Mouse (Mus musculus): ENCODE data around the gene Uncx. TPM values are rescaled to one million over a fixed set of nuclear protein-coding genes. Genes with fewer than 3 reads are reported as not detected.

Gene Uncx
- polyA plus RNA-seq, 1 experiment from 2014 or later = 61.1 TPM

GRCm38 (mm10) chr5:139521987-139522386, 21.3 kb upstream of the Uncx start:
- H3K27ac ChIP-seq = no peak overlapping the region
- no peaks in the 10 kb centered on the region for H3K9me3 ChIP-seq
- H3K4me1 ChIP-seq (replicated peaks) = 0 out of 2 replicates have a peak, but pooled peaks cover 6% of the 10 kb centered on the region

GRCm38 (mm10) chr5:139528851-139529250, 14.4 kb upstream of the Uncx start:
- DNase-seq (ENCODE audit: low spot score) = no peak
- Histone ChIP-seq H3K27me3 (ENCODE audit: insufficient read depth, poor library complexity, severe bottlenecking) (peaks cover 98% of the 10 kb centered on the region), H3K9me3 (no peaks in the 10 kb centered on the region), H3K4me3 (no peak overlapping the region), H3K27ac (no peak overlapping the region), H3K4me1 (replicated peaks) (no peaks in the 10 kb centered on the region), H3K36me3 (no peaks in the 10 kb centered on the region)
- 79% methylated on average over 7 of the region's 7 CpGs for WGBS

More at GRCm38 (mm10) chr5:139521987-139522386, 21.3 kb upstream of the Uncx start:
- WGBS = 67% methylated on average over 10 of the region's 10 CpGs
- Histone ChIP-seq H3K4me3 (no peak overlapping the region), H3K36me3 (no peaks in the 10 kb centered on the region), H3K27me3 (ENCODE audit: insufficient read depth, poor library complexity, severe bottlenecking) (peaks cover 75% of the 10 kb centered on the region)
- peak; percentile 26 for DNase-seq (ENCODE audit: low spot score)

GRCm38 (mm10) chr5:139535386-139535919, 7.8 kb upstream of the Uncx start:
- Histone ChIP-seq H3K9me3 (no peaks in the 10 kb centered on the region), H3K4me1 (replicated peaks) (peaks cover 39% of the 10 kb centered on the region), H3K4me3 (peak overlapping the region; percentile 30), H3K27me3 (ENCODE audit: insufficient read depth, poor library complexity, severe bottlenecking) (peaks cover 98% of the 10 kb centered on the region), H3K27ac (peak overlapping the region; percentile 78), H3K36me3 (no peaks in the 10 kb centered on the region)
- WGBS = under 1% methylated on average over 34 of the region's 34 CpGs
- peak; percentile 87 for DNase-seq (ENCODE audit: low spot score)

GRCm38 (mm10) chr5:139536211-139536910, 6.9 kb upstream of the Uncx start:
- H3K4me1 ChIP-seq (replicated peaks) = peaks cover 48% of the 10 kb centered on the region
- WGBS = 1% methylated on average over 26 of the region's 26 CpGs
- H3K27ac ChIP-seq = peak overlapping the region; percentile 78

DNA sequence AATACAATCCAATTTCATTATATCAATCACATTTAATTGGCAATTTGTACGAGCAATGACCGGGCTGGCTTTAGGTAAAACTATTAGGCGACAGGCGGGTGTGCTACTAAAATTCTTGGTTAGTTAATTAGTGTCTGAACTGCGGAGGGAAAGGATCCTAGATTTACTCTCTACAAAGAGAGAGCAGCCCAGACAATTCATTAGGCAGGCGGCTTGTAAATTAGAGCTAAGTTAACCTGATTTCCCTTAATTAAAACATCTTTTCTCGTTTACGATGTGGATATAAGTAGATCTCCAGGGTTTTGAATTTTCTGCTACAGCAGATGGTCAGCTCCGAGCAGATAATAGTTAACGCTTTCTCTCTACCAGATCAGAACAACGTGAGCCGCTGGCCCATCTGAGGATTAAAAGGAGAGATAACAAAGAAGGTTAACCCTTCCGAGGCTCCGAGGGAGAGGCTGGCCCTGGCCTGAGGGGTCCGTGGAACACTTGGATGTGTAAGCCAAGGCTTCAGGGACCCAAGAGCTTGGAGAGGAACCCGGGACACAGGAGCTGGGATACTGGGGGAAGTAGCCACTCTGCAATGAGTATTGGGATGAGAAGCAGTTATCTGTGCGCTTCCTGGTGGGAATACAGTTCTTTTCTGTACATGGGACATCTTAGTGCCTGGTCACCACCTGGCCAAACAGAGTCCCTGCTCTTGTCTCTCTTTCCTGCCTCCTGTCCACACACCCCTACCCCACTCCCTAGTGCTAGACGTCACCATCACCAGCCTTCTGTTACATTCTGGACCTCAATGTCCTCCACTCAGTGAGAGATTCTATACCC, 6.2 kb upstream of the Uncx start:
- Histone ChIP-seq H3K4me1 (replicated peaks) (peaks cover 52% of the 10 kb centered on the region), H3K36me3 (no peaks in the 10 kb centered on the region), H3K27ac (peak overlapping the region; percentile 72), H3K9me3 (no peaks in the 10 kb centered on the region), H3K4me3 (no peak overlapping the region), H3K27me3 (ENCODE audit: insufficient read depth, poor library complexity, severe bottlenecking) (peaks cover 99% of the 10 kb centered on the region)
- WGBS = 3% methylated on average over 18 of the region's 18 CpGs
- peak; percentile 54 for DNase-seq (ENCODE audit: low spot score)

More at GRCm38 (mm10) chr5:139536211-139536910, 6.9 kb upstream of the Uncx start:
- Histone ChIP-seq H3K36me3 (no peaks in the 10 kb centered on the region), H3K27me3 (ENCODE audit: insufficient read depth, poor library complexity, severe bottlenecking) (peaks cover 99% of the 10 kb centered on the region), H3K4me3 (peak overlapping the region; percentile 30; the same call in 1 of the 2 replicates), H3K9me3 (no peaks in the 10 kb centered on the region)
- peak; percentile 83 for DNase-seq (ENCODE audit: low spot score)

DNA sequence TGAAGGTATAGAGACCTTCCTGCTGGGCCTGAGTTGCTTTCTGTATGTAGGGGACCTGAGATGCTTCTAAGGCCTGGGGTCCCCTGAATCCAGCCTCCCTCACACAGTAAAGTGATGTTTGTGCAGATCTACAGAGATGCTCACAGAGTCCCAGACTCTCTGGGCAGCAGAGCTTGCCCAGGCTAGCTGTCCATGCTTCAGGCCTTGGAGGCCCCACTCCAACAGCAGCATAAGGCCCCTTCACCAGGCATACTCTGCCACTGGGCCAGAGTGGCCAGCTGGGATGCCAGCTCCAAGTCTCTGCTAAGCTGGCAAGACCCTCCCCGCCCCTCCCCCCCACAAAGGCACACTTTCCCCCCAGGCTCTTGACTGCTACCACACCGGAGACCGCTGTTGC, 5.6 kb upstream of the Uncx start:
- H3K4me1 ChIP-seq (replicated peaks) = peaks cover 52% of the 10 kb centered on the region
- H3K27ac ChIP-seq = peak overlapping the region; percentile 72
- H3K9me3 ChIP-seq = no peaks in the 10 kb centered on the region
- peak; percentile 36 for DNase-seq (ENCODE audit: low spot score)
- H3K36me3 ChIP-seq = no peaks in the 10 kb centered on the region
- no peak overlapping the region for H3K4me3 ChIP-seq
- H3K27me3 ChIP-seq (ENCODE audit: insufficient read depth, poor library complexity, severe bottlenecking) = peaks cover 99% of the 10 kb centered on the region
- 2% methylated on average over 3 of the region's 3 CpGs for WGBS

GRCm38 (mm10) chr5:139541151-139542042, 1.9 kb upstream of the Uncx start:
- Histone ChIP-seq H3K9me3 (no peaks in the 10 kb centered on the region), H3K27ac (peak overlapping the region; percentile 35; the same call in 1 of the 2 replicates), H3K4me1 (replicated peaks) (peaks cover 58% of the 10 kb centered on the region), H3K4me3 (peak overlapping the region; percentile 26), H3K36me3 (no peaks in the 10 kb centered on the region), H3K27me3 (ENCODE audit: insufficient read depth, poor library complexity, severe bottlenecking) (peaks cover 100% of the 10 kb centered on the region)
- DNase-seq (ENCODE audit: low spot score) = peak; percentile 48
- WGBS = under 1% methylated on average over 44 of the region's 44 CpGs

GRCm38 (mm10) chr5:139542043-139542365, 1.3 kb upstream of the Uncx start:
- Histone ChIP-seq H3K36me3 (no peaks in the 10 kb centered on the region), H3K9me3 (no peaks in the 10 kb centered on the region), H3K4me3 (no peak overlapping the region), H3K4me1 (replicated peaks) (peaks cover 60% of the 10 kb centered on the region), H3K27me3 (ENCODE audit: insufficient read depth, poor library complexity, severe bottlenecking) (peaks cover 100% of the 10 kb centered on the region), H3K27ac (peak overlapping the region; percentile 35; the same call in 1 of the 2 replicates)
- peak; percentile 33 for DNase-seq (ENCODE audit: low spot score)
- 4% methylated on average over 1 of the region's 1 CpGs for WGBS

- 2% methylated on average over 5 of the region's 5 CpGs for WGBS
- peaks cover 60% of the 10 kb centered on the region for H3K4me1 ChIP-seq (replicated peaks)
- H3K36me3 ChIP-seq = 0 out of 2 replicates have a peak, but pooled peaks cover 4% of the 10 kb centered on the region
- no peak overlapping the region; the same call in 1 of the 2 replicates for H3K27ac ChIP-seq
- H3K4me3 ChIP-seq = no peak overlapping the region
- no peaks in the 10 kb centered on the region for H3K9me3 ChIP-seq
- no peak for DNase-seq (ENCODE audit: low spot score)
- H3K27me3 ChIP-seq (ENCODE audit: insufficient read depth, poor library complexity, severe bottlenecking) = peaks cover 100% of the 10 kb centered on the region
Measured at GRCm38 (mm10) chr5:139542556-139542955, 738 bp upstream of the Uncx start.

DNA sequence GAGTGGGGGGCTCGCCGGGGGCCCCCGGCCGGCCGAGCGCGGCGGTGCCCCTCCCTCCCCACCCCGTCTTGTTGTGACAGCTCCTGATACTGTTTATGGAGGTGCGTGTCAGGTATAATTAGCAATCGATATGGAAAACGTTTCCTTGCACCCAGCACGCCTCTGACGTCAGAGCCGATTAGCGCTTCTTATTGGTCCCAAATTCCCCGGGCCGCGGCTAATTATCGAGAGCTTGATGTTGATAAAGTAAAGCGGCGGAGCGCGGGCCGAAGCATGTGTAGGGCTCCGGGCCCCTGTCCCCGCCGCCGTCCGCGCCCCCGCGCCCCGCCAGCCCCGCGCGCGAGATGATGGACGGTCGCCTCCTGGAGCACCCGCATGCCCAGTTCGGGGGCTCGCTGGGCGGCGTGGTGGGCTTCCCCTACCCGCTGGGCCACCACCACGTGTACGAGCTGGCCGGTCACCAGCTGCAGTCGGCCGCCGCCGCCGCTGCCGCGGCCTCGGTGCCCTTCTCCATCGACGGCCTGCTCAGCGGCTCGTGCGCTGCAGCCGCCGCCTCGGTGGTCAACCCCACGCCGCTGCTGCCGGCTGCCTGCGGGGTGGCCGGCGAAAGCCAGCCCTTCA, 466 bp downstream of the Uncx start:
- Histone ChIP-seq H3K27ac (peak overlapping the region; percentile 73), H3K4me3 (peak overlapping the region; percentile 41), H3K4me1 (replicated peaks) (peaks cover 55% of the 10 kb centered on the region), H3K9me3 (no peaks in the 10 kb centered on the region), H3K27me3 (ENCODE audit: insufficient read depth, poor library complexity, severe bottlenecking) (peaks cover 100% of the 10 kb centered on the region), H3K36me3 (0 out of 2 replicates have a peak, but pooled peaks cover 4% of the 10 kb centered on the region)
- under 1% methylated on average over 71 of the region's 71 CpGs for WGBS
- DNase-seq (ENCODE audit: low spot score) = peak; percentile 65

DNA sequence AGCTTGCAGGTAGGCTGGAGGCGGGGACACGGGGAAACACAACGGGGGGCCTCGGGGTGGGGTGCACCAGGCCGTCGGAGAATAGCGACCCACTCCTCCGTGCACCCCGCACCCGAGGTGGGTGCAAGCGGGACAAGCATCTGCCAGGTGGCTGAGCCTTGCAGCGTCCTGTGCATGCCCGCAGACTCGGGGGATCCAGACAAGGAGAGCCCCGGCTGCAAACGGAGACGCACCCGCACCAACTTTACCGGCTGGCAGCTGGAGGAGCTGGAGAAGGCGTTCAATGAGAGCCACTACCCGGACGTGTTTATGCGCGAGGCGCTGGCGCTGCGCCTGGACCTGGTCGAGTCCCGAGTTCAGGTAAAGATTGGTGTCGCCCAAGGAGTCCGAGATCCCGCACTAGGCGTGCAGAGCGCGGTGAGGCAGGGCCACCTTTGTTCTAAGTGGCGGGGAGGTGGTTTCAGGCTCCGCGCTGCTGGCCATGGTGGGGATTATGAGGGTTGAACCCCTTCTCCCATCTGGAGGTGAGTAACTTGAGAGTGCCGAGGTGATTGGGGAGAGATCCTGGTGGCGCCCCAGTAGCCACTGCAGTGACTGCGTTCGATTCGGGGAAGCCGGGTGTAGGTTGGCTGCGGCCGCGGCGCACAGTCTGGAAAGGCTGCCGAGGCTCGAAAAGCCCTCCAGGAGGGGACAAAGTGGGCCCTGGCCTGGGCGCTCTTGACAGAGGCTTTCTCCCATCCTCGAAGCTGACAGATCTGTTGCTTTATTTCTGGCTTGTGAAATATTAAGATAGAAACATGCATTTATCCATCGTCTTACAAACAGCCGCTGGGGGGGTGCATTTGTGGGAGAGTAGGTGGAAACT, 1.2 kb downstream of the Uncx start:
- under 1% methylated on average over 54 of the region's 54 CpGs for WGBS
- peak; percentile 51 for DNase-seq (ENCODE audit: low spot score)
- peak overlapping the region; percentile 41 for H3K4me3 ChIP-seq
- H3K27me3 ChIP-seq (ENCODE audit: insufficient read depth, poor library complexity, severe bottlenecking) = peaks cover 100% of the 10 kb centered on the region
- H3K9me3 ChIP-seq = no peaks in the 10 kb centered on the region
- H3K27ac ChIP-seq = peak overlapping the region; percentile 73
- H3K4me1 ChIP-seq (replicated peaks) = peaks cover 57% of the 10 kb centered on the region
- 0 out of 2 replicates have a peak, but pooled peaks cover 4% of the 10 kb centered on the region for H3K36me3 ChIP-seq
